ENCODE assay signal across 8 mouse cellular contexts in genomic region chr7:25848444-25848812, GRCm38 (mm10). TPM values are rescaled to one million over a fixed set of nuclear protein-coding genes. Genes with fewer than 3 reads are reported as not detected.
A peak's percentile ranks its signal among the peaks of the same experiment; 100 is the strongest.
DNase-seq lines count a peak whose midpoint lies in the region; ATAC-seq and TF ChIP-seq lines count a peak whose summit lies in the region.

No protein-coding gene starts in this region.

- H3K4me3 ChIP-seq in kidney, adult 2 months (ENCODE audit: insufficient read depth, low read depth, low read length), result peak overlapping the region; percentile 89
- H3K4me3 ChIP-seq in embryonic facial prominence, embryonic 13.5 days, result peak overlapping the region; percentile 53
- H3K4me3 ChIP-seq in limb, embryonic 12.5 days (replicated peaks), result peak overlapping the region; percentile 41
- H3K4me3 ChIP-seq in small intestine, adult 2 months (ENCODE audit: low read depth, low read length), result peak overlapping the region; percentile 65

- peak overlapping the region; percentile 64 for H3K4me2 ChIP-seq in embryonic facial prominence, embryonic 13.5 days
- H3K4me2 ChIP-seq in limb, embryonic 12.5 days, result peak overlapping the region; percentile 50

- H3K27ac ChIP-seq in kidney, adult 2 months (ENCODE audit: insufficient read depth, low read depth, low read length), result peak overlapping the region; percentile 75
- H3K27ac ChIP-seq in embryonic facial prominence, embryonic 13.5 days, result peak overlapping the region; percentile 69; the same call in 1 of the 2 replicates
- no peak overlapping the region for H3K27ac ChIP-seq in limb, embryonic 12.5 days
- no peak overlapping the region for H3K27ac ChIP-seq in small intestine, adult 2 months (ENCODE audit: insufficient read depth, low read depth, low read length)

- H3K9me3 ChIP-seq in embryonic facial prominence, embryonic 13.5 days, result no peaks in the 10 kb centered on the region
- H3K9me3 ChIP-seq in limb, embryonic 12.5 days, result no peaks in the 10 kb centered on the region

- no peak for TF ChIP-seq POLR2A in kidney, adult 2 months (IDR thresholded peaks at IDR 0.05; ENCODE audit: low read depth, low read length)
- TF ChIP-seq POLR2A in small intestine, adult 2 months (IDR thresholded peaks at IDR 0.05; ENCODE audit: low read depth, low read length), result no peak

- WGBS in kidney, adult 2 months, result 22% methylated on average over 11 of the region's 11 CpGs
- 17% methylated on average over 11 of the region's 11 CpGs for WGBS in embryonic facial prominence, embryonic 13.5 days
- 24% methylated on average over 11 of the region's 11 CpGs for WGBS in limb, embryonic 12.5 days
- WGBS in small intestine, adult 2 months, result 17% methylated on average over 11 of the region's 11 CpGs

- peak overlapping the region; percentile 76 for H3K9ac ChIP-seq in embryonic facial prominence, embryonic 13.5 days
- H3K9ac ChIP-seq in limb, embryonic 12.5 days (replicated peaks), result peak overlapping the region; percentile 28

- ATAC-seq in embryonic facial prominence, embryonic 13.5 days (ENCODE audit: insufficient number of reproducible peaks, insufficient read depth, low FRiP score, low TSS enrichment, low read depth), result no peak
- peak; percentile 66; the same call in 1 of the 2 replicates for ATAC-seq in limb, embryonic 12.5 days (ENCODE audit: insufficient number of reproducible peaks, insufficient read depth, low FRiP score, low TSS enrichment, low read depth)

- TF ChIP-seq CTCF in kidney, adult 2 months (conservative IDR thresholded peaks at IDR 0.05; ENCODE audit: insufficient read depth, insufficient read length, low read depth, low read length), result no peak
- no peak for TF ChIP-seq CTCF in small intestine, adult 2 months (IDR thresholded peaks at IDR 0.05; ENCODE audit: extremely low read depth, insufficient read length, insufficient replicate concordance, low read depth, low read length)

- no peak for DNase-seq in kidney, adult 2 months
- no peak for DNase-seq in kidney, adult 11 months
- peak; percentile 54 for DNase-seq in R1 (ENCODE audit: low read depth, low spot score)
- no peak for DNase-seq in gastrocnemius, adult 8-10 months (ENCODE audit: low spot score in 2 of 2)
- DNase-seq in urinary bladder, postnatal 14 days (ENCODE audit: low spot score), result no peak

- no peaks in the 10 kb centered on the region for H3K27me3 ChIP-seq in kidney, adult 2 months (replicated peaks; ENCODE audit: control insufficient read depth, insufficient read depth, low read length)
- H3K27me3 ChIP-seq in embryonic facial prominence, embryonic 13.5 days, result no peaks in the 10 kb centered on the region
- H3K27me3 ChIP-seq in limb, embryonic 12.5 days, result no peaks in the 10 kb centered on the region
- no peaks in the 10 kb centered on the region for H3K27me3 ChIP-seq in small intestine, adult 2 months (ENCODE audit: control insufficient read depth, insufficient read depth, low read length)

- H3K4me1 ChIP-seq in kidney, adult 2 months (ENCODE audit: control insufficient read depth, insufficient read depth, low read length), result no peaks in the 10 kb centered on the region
- no peaks in the 10 kb centered on the region for H3K4me1 ChIP-seq in embryonic facial prominence, embryonic 13.5 days
- no peaks in the 10 kb centered on the region for H3K4me1 ChIP-seq in limb, embryonic 12.5 days (replicated peaks)
- H3K4me1 ChIP-seq in small intestine, adult 2 months (ENCODE audit: control insufficient read depth, insufficient read depth, insufficient read length, low read length), result peaks cover 8% of the 10 kb centered on the region; the same call in 1 of the 2 replicates

- H3K36me3 ChIP-seq in kidney, adult 2 months (ENCODE audit: control insufficient read depth, insufficient read depth, low read length), result no peaks in the 10 kb centered on the region
- no peaks in the 10 kb centered on the region for H3K36me3 ChIP-seq in embryonic facial prominence, embryonic 13.5 days
- H3K36me3 ChIP-seq in limb, embryonic 12.5 days, result no peaks in the 10 kb centered on the region
- H3K36me3 ChIP-seq in small intestine, adult 2 months (ENCODE audit: control insufficient read depth, insufficient read depth, low read length), result no peaks in the 10 kb centered on the region

RNA-seq across cellular contexts. Expression of gene Cyp2s1, which starts 31.7 kb away (rescaled TPM):
- polyA plus RNA-seq in kidney, adult 2 months (2012; rRNA removed), result 22.1 and 26.2 TPM in 2 replicates
- polyA plus RNA-seq in embryonic facial prominence, embryonic 13.5 days (2015; fragmentation: Nextera tagmentation; extraction: Ambion mirVana), result 2.7 and 3.9 TPM in 2 replicates
- 1.2 and 2.1 TPM in 2 replicates for polyA plus RNA-seq in limb, embryonic 12.5 days (2016; fragmentation: Nextera tagmentation; extraction: Ambion mirVana)
- polyA plus RNA-seq in small intestine, adult 2 months (2012; rRNA removed), result 65.6 and 74.2 TPM in 2 replicates
- total RNA-seq in gastrocnemius, adult 8-10 months (2022), result under 1 TPM in 3 of 4 experiments, not detected in 1; 0.11 to 0.44 (median 0.22) TPM

RNA-seq across cellular contexts. Expression of gene Cyp2b10, which starts 49.0 kb away (rescaled TPM):
- polyA plus RNA-seq in kidney, adult 2 months (2012; rRNA removed), result not detected in 2 replicates
- polyA plus RNA-seq in embryonic facial prominence, embryonic 13.5 days (2015; fragmentation: Nextera tagmentation; extraction: Ambion mirVana), result not detected in 2 replicates
- not detected in 2 replicates for polyA plus RNA-seq in limb, embryonic 12.5 days (2016; fragmentation: Nextera tagmentation; extraction: Ambion mirVana)
- 40.2 and 48.9 TPM in 2 replicates for polyA plus RNA-seq in small intestine, adult 2 months (2012; rRNA removed)
- under 1 TPM in 1 of 4 experiments, not detected in 3; 0.13 TPM for total RNA-seq in gastrocnemius, adult 8-10 months (2022)

RNA-seq across cellular contexts. Expression of gene Axl, which starts 59.9 kb away (rescaled TPM):
- 31.0 and 36.1 TPM in 2 replicates for polyA plus RNA-seq in kidney, adult 2 months (2012; rRNA removed)
- 80.8 and 84.2 TPM in 2 replicates for polyA plus RNA-seq in embryonic facial prominence, embryonic 13.5 days (2015; fragmentation: Nextera tagmentation; extraction: Ambion mirVana)
- 56.3 and 57.2 TPM in 2 replicates for polyA plus RNA-seq in limb, embryonic 12.5 days (2016; fragmentation: Nextera tagmentation; extraction: Ambion mirVana)
- polyA plus RNA-seq in small intestine, adult 2 months (2012; rRNA removed), result 13.2 and 14.4 TPM in 2 replicates
- total RNA-seq in gastrocnemius, adult 8-10 months (2022), result 10 to 100 TPM; 22.0 to 45.0 (median 28.1) TPM

Comparison
In these comparisons a context has a peak if more than half of its experiments do, and no peak if none do; other contexts are left out.
1. H3K27ac ChIP-seq: peak in kidney, adult 2 months (single experiment) and embryonic facial prominence, embryonic 13.5 days (single experiment); none in limb, embryonic 12.5 days (single experiment) and small intestine, adult 2 months (single experiment).
2. RNA of gene Cyp2b10, which starts 49.0 kb away (polyA plus RNA-seq): 40.2 to 48.9 TPM in small intestine, adult 2 months; not detected in kidney, adult 2 months, not detected in embryonic facial prominence, embryonic 13.5 days and not detected in limb, embryonic 12.5 days; every median in the first group is over 10 times any median in the second.
3. Peak in every context shown above with its lines, with median percentiles within 50 percentile points of each other: H3K4me3 ChIP-seq.